Mouse (Mus musculus): ENCODE measurements at regions not wholly inside any gene's neighbourhood (a gene's known extent, or its start where the extent isn't known, plus 50 kb on each side); places are given as distances from the start of the nearest gene placed in this dataset.
A peak's percentile ranks its signal among the peaks of the same experiment; 100 is the strongest.

- peak; percentile 75 for DNase-seq (ENCODE audit: low read depth, low spot score)
These were observed 574.4 kb downstream of the Cypt12 start for GRCm38 (mm10) chr3:18522562-18522961.

GRCm38 (mm10) chr3:18524011-18524410 lies 575.8 kb downstream of the Cypt12 start:
- DNase-seq (ENCODE audit: low read depth, low spot score): no peak

- peak; percentile 61 for DNase-seq (ENCODE audit: low read depth, low spot score)
These were observed 609.0 kb downstream of the Cypt12 start for GRCm38 (mm10) chr3:18557201-18557600.

DNA sequence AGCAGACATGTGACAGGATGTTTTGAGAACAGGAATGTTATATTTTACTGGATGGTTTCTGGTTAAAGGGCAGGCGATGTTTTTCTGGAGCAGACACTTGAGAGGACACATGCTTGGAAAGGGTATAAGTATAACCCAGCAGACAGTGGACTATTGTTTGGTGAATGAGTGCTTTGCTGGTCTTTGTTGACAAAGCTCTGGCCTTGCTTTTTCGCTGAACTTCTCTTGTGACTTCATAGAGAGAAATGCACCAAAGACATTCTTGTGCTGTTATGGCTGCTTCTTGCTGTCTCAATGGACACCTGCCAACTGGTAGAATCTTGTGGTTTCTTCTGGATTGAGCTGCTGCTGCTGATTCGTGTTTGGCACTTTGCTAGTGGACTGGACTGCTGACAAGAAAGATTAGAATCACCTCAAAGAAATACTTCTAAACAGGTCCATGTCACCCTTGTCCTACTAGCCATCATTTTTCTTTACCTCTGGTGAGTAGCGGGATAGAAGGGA lies 612.1 kb downstream of the Cypt12 start:
- no peak for DNase-seq (ENCODE audit: low read depth, low spot score)

- DNase-seq (ENCODE audit: low read depth, low spot score): peak; percentile 78
These were observed 632.9 kb downstream of the Cypt12 start for GRCm38 (mm10) chr3:18580911-18581626.

GRCm38 (mm10) chr3:18620608-18621007 lies 672.4 kb downstream of the Cypt12 start:
- DNase-seq (ENCODE audit: low read depth, low spot score): peak; percentile 87

GRCm38 (mm10) chr3:18623831-18624304 lies 675.7 kb downstream of the Cypt12 start:
- DNase-seq (ENCODE audit: low read depth, low spot score): peak; percentile 98

DNA sequence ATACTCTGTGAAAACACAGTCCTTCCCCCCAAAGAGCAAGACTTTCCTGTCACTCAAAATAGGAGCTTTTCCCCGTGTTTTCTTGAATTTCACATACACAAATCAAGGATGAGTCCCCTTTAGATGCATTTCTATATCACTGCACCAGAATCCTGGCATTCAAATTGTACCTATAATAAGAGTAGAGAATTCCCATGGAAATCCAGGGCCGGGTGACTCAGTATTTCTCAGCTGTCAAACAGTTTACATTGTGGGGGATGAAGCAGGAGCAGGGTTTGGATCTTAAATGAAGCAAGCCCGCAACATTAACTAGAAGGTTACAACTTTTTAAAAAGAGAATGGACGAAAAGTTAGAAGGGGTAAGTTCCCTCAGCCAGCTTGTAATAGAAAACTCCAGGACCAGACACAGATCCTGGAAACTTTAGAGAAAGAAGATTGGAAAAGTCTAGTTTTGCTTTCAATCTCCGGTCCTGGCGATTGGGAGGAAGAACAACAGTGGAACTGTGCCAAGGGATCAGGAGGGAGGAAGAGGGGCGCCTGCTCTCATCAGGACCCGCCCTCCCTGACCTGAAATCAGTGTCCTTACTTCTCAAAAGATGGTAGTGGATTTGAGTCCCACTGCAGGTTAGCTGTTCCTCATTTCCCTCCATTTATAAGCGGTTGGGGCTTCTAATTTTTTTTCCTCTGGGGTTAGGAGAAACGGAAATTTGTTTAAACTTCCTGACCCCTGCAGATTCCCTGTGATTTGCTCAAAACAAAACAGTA lies 676.4 kb downstream of the Cypt12 start:
- peak; percentile 56 for DNase-seq (ENCODE audit: low read depth, low spot score)

DNA sequence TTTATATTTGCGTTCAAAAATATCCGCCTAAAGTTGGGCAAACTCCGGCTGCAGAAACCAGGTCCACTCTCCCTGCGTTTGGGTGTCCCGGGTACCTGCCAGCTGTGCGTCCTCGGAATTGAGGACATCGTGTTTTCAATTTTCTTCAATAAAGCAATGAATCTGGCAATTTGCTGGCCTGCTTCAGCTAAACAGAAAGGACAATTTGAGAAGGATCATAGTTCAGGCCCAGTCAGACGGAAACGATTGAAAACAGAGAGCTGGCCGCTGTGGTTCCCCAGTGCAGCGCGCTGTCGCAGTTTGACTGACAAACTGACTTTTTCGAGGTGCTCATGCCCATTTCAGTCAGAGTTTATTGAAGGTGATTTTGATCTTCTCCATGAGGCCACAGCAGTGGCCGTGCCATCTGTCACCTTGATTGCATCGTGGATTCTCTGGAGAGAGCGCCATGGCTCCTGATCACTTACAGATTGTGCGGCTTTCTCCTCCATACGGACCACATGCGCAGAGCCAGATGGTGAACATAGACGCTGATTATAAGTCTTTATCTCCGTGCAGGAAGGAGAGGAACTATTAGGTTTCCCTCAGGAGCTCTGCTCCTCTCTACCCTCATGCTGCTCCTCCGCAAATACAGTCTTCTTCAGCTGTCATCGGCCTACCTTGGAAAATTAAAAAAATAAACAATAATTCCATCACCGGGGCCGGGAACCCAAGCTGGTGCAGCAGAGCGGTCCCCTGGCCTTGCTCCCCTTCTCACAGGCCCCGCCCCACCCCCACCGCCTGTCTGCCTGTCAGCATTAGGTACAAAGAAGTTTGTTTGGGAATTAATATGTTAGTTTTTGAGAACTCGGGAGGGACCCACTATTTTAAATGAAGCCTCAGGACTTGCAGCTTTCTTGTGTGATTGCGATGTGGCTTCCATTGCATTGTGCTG lies 677.5 kb downstream of the Cypt12 start:
- peak; percentile 18 for DNase-seq (ENCODE audit: low read depth, low spot score)

- DNase-seq (ENCODE audit: low read depth, low spot score): no peak
These were observed 678.2 kb downstream of the Cypt12 start for GRCm38 (mm10) chr3:18626375-18626774.

DNA sequence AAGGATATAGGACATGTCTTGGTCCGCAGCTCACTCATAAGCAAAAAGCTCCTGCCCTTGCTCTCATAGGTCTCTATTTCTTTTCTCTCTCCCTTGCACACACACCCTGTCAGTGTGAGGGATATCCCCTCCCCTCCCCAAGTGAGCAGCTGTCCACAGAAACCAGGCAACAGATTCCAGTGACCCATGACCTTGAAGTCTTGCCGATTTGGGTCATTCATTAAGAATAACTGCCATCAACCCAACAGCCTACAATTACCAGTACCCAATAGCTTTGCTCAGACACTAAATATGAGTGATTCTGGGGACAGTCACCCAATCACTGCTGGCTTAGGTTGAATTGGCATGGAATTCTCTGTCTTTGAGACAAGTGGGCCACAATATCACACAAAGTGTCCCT lies 678.6 kb downstream of the Cypt12 start:
- no peak for DNase-seq (ENCODE audit: low read depth, low spot score)

DNA sequence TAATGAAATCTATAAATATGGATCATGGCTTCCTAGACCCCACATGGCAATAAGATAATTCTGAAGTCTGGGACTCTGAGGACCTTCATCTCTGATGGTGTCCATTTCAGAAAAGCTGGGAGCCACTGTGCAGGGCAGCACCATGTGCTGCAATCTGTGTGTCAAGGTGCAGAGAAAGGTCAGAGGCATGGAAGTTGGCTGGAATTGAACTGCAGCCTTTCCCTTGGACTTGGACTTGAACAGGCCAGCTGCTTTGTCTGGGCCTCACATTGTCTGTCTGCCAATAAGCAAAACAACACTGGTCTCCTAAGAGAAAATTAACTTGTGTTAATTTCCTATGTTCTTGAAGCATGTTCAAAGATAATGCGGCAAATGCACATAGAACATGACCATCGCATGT lies 681.0 kb downstream of the Cypt12 start:
- DNase-seq (ENCODE audit: low read depth, low spot score): no peak

DNA sequence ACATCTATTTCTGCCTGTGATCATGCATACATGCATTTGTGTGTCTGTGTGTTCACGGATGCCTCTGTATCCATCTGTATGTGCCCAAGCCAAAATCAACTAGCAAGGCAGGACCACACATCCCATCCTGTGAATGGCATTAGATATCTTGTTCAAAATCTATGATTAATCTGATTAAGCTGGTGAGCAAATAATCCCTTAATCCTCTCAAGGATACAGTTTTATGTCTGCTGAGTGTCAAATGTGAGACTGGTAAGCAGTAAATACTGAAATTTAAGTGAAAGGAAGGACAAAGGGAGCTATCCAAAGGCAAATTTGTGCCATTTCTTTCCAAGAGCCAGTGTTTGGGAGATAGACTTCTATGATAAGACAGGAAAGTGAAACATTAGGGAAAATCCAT lies 683.4 kb downstream of the Cypt12 start:
- DNase-seq (ENCODE audit: low read depth, low spot score): no peak

DNA sequence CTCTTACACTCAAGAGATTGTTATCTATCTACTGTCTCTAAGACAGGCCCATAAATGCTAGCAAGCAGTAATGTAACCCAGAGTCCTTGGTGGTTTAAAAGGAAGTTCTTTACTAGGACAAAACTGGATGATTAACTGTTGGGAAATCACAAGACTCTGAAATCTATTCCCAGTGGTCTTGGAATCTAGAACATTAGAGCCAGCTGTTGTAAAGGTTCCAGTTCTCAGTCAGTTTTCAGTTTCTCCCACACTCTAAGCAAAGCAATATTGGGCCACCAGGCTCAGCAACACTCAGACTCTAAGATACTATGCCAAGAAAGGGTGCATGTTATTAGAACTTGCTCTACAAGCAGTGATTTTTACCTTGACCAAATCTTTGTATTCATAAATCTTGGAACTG lies 686.6 kb downstream of the Cypt12 start:
- DNase-seq (ENCODE audit: low read depth, low spot score): no peak

DNA sequence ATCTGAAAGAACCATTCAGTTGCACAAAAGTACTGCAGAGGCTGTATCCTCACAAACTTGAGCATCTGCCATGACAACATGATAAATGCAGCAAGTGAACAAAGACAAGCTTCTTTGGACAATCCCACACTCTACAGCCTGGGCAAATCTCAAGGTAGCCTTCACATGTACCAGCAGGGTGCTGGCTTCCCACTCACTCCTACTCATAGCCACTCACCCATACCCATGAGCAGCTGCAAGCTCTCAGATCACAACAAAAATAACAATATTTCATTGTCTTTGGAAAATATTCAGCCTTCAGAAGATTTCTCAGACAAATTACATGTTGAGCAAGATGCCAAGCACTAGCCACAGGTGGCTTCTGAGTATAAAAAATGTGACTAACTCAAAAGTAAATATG lies 689.3 kb downstream of the Cypt12 start:
- no peak for DNase-seq (ENCODE audit: low read depth, low spot score)

GRCm38 (mm10) chr3:18640286-18640685 lies 692.1 kb downstream of the Cypt12 start:
- no peak for DNase-seq (ENCODE audit: low read depth, low spot score)

DNA sequence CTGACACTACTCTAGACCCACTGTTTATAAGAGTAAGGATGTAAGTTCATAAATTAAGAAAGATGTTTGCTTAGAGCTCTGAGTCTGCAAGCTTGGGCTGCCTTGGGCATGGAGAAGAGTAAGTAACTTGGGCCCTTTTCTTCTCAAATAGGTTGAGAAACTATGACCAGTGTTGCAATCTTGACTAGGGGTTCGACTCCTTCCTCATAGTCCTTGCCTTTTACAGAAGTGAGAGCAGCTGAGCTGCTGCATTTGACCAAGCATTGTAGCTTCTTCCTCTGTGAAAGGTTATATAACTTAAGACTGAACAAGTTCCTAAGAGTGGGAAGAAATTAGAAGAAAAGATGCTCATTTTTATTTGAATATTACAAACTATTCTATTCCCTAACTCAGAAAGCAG lies 693.5 kb downstream of the Cypt12 start:
- DNase-seq (ENCODE audit: low read depth, low spot score): no peak

- DNase-seq (ENCODE audit: low read depth, low spot score): no peak
These were observed 695.3 kb downstream of the Cypt12 start for GRCm38 (mm10) chr3:18643408-18644035.

DNA sequence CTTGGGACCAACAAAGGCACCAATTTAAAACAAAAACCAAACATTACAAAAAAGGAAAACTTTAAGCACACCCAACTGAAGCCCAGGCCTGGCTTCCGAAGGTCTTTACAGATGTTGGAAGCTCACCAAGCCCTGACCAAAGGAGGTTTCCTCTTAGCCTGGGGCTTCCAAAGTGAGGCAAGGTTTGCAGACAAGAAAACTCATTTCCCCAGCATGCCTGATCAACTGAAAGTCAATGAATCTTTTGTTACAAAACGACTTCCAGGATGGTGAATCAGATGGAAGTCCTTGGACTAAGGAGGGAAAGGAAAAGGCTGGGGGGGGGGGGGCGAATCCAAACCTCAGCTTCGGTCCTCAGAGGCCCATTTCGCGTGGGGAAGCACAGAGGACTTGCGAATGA lies 697.3 kb downstream of the Cypt12 start:
- peak; percentile 12 for DNase-seq (ENCODE audit: low read depth, low spot score)

GRCm38 (mm10) chr3:18645927-18646326 lies 697.7 kb downstream of the Cypt12 start:
- DNase-seq (ENCODE audit: low read depth, low spot score): peak; percentile 26

DNA sequence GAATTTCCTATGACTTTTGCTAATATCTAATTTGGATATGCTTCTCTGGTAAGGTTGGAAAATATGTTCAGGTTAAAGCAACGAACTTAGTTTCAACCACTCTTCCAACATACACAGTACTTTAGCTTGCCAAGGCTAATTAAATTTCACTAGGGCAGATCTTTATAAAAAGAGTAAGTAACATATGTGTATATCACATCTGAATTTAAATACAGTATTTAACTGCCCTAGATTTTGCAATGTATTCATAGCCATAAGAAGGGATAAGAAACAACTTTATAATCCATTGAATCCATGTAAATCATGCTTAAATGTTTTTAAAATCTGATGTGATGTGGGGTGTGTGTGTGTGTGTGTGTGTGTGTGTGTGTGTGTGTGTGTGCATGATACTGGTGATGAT lies 705.3 kb downstream of the Cypt12 start:
- no peak for DNase-seq (ENCODE audit: low read depth, low spot score)

Measured in ES-CJ7 (cell line).